Mouse (Mus musculus) C2C12 (cell line): ENCODE results near the gene Bpi. TPM values are rescaled to one million over a fixed set of nuclear protein-coding genes. Genes with fewer than 3 reads are reported as not detected.
A peak's percentile ranks its signal among the peaks of the same experiment; 100 is the strongest.

Experiments used
- H3K27me3 ChIP-seq: one replicate; pipeline ENCODE4 v1.6.1; 2011; ENCODE audit not compliant: control insufficient read depth, insufficient read depth, insufficient read length
- H3K36me3 ChIP-seq: one replicate; pipeline ENCODE4 v1.6.1; 2011; ENCODE audit not compliant: control insufficient read depth, insufficient read depth
- H3K4me3 ChIP-seq: one replicate; pipeline ENCODE4 v1.5.1; 2011; ENCODE audit warnings: mild to moderate bottlenecking, control low read depth; ENCODE audit not compliant: poor library complexity, insufficient read depth, severe bottlenecking
- H3K79me2 ChIP-seq: one replicate; pipeline ENCODE4 v1.6.1; 2011; ENCODE audit not compliant: control insufficient read depth, insufficient read depth
- H3K79me3 ChIP-seq: one replicate; pipeline ENCODE4 v1.6.1; 2011; ENCODE audit warnings: low read depth, control low read depth
- H3ac ChIP-seq: one replicate; pipeline ENCODE3; 2011; ENCODE audit warnings: low read depth; ENCODE audit not compliant: control insufficient read depth, insufficient read length
- CEBPB ChIP-seq: IDR thresholded peaks from one replicate; pipeline ENCODE4 v1.6.1; 2011; ENCODE audit warnings: low read depth, mild to moderate bottlenecking, control low read depth, moderate library complexity
- CTCF ChIP-seq: IDR thresholded peaks from one replicate; pipeline ENCODE4 v1.5.1; 2011; ENCODE audit not compliant: control insufficient read depth, insufficient read depth, insufficient read length
- FOSL1 ChIP-seq: IDR thresholded peaks from one replicate; pipeline ENCODE4 v1.8.0; 2011; ENCODE audit warnings: mild to moderate bottlenecking, low read length; ENCODE audit not compliant: poor library complexity, insufficient read depth, severe bottlenecking
- MAX ChIP-seq: IDR thresholded peaks from one replicate; pipeline ENCODE4 v1.6.1; 2011; ENCODE audit warnings: mild to moderate bottlenecking, control low read depth
- MYOD1 ChIP-seq: IDR thresholded peaks from one replicate; pipeline ENCODE4 v1.6.1; 2011; ENCODE audit warnings: low read depth; ENCODE audit not compliant: control insufficient read depth, insufficient read length
- MYOG ChIP-seq: IDR thresholded peaks from one replicate; pipeline ENCODE4 v1.6.1; 2011; ENCODE audit not compliant: control insufficient read depth, insufficient read length; ENCODE audit errors: extremely low read depth
- USF1 ChIP-seq: IDR thresholded peaks from one replicate; pipeline ENCODE4 v1.6.1; 2011; ENCODE audit warnings: low read depth, mild to moderate bottlenecking, control low read depth, moderate library complexity
- polyA plus RNA-seq: library from polyadenylated mRNA; unstranded; fragments of >200 nt; fragmentation: generic; extraction: Trizol; gene quantifications from one replicate; pipeline ENCODE4 v1.2.1, GENCODE M21; 2012; ENCODE audit warnings: missing spikeins

Gene Bpi
- polyA plus RNA-seq, 1 experiment, result not detected

- TF ChIP-seq CTCF, result no peak
- TF ChIP-seq FOSL1, result peak; percentile 64
- TF ChIP-seq CEBPB, result no peak
- TF ChIP-seq USF1, result no peak
- TF ChIP-seq MAX, result peak; percentile 58
- TF ChIP-seq MYOD1, result no peak
- no peaks in the 10 kb centered on the region for H3K79me2 ChIP-seq
- no peak overlapping the region for H3ac ChIP-seq
- no peaks in the 10 kb centered on the region for H3K27me3 ChIP-seq
- H3K36me3 ChIP-seq, result no peaks in the 10 kb centered on the region
- no peaks in the 10 kb centered on the region for H3K79me3 ChIP-seq
- no peak overlapping the region for H3K4me3 ChIP-seq
Observed at GRCm38 (mm10) chr2:158233106-158233505, 24.8 kb upstream of the Bpi start.

- no peaks in the 10 kb centered on the region for H3K79me2 ChIP-seq
- H3K4me3 ChIP-seq, result no peak overlapping the region
- no peak for TF ChIP-seq CTCF
- no peaks in the 10 kb centered on the region for H3K79me3 ChIP-seq
- H3K36me3 ChIP-seq, result no peaks in the 10 kb centered on the region
- H3ac ChIP-seq, result no peak overlapping the region
- no peaks in the 10 kb centered on the region for H3K27me3 ChIP-seq
Observed at GRCm38 (mm10) chr2:158236698-158237097, 21.2 kb upstream of the Bpi start.

- no peak for TF ChIP-seq MYOD1
- no peak for TF ChIP-seq CEBPB
- no peak for TF ChIP-seq MYOG
- TF ChIP-seq USF1, result no peak
- TF ChIP-seq FOSL1, result no peak
- TF ChIP-seq MAX, result no peak
- no peak for TF ChIP-seq CTCF
- Histone ChIP-seq H3K79me3 (no peaks in the 10 kb centered on the region), H3K36me3 (no peaks in the 10 kb centered on the region), H3K4me3 (no peak overlapping the region), H3ac (no peak overlapping the region), H3K79me2 (no peaks in the 10 kb centered on the region), H3K27me3 (no peaks in the 10 kb centered on the region)
Observed at GRCm38 (mm10) chr2:158238101-158238500, 19.8 kb upstream of the Bpi start.

DNA sequence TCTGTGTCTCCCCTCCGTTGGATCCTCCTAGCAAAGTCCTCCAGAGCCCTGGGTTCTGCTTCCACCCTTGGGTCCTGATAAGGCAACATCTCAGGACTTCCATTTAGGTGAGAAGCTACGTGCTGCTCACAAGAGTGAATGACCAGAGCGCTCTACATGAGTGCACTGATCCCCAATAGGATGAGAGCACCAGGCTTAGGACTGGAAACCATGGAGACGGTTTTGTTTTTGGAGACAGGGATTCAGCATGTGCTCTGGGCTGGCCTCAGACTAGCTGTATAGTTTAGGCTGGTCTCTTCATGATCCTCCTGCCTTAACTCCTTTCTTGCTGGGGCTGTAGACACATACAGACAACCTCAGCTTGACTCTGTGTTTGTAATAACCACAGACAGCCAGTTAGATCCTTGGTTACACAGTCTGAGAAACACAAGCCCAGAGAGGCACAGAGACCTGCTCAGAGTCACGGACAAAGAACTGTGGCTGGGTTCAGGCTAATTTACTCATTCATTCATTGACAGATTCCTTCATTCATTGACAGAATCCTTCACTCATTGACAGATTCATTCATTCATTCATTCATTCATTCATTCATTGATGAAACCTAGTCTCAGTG, 16.7 kb upstream of the Bpi start:
- Histone ChIP-seq H3K36me3 (no peaks in the 10 kb centered on the region), H3K79me3 (no peaks in the 10 kb centered on the region), H3ac (no peak overlapping the region), H3K79me2 (no peaks in the 10 kb centered on the region), H3K4me3 (no peak overlapping the region), H3K27me3 (no peaks in the 10 kb centered on the region)
- TF ChIP-seq FOSL1 (no peak), MYOD1 (no peak), CEBPB (no peak), MYOG (no peak), USF1 (no peak), CTCF (no peak), MAX (no peak)

GRCm38 (mm10) chr2:158242170-158242896, 15.6 kb upstream of the Bpi start:
- Histone ChIP-seq H3ac (no peak overlapping the region), H3K79me3 (no peaks in the 10 kb centered on the region), H3K36me3 (no peaks in the 10 kb centered on the region), H3K79me2 (no peaks in the 10 kb centered on the region), H3K27me3 (no peaks in the 10 kb centered on the region), H3K4me3 (no peak overlapping the region)
- TF ChIP-seq CTCF, result no peak
- no peak for TF ChIP-seq CEBPB
- TF ChIP-seq USF1, result no peak
- no peak for TF ChIP-seq MYOD1
